Mouse (Mus musculus) CH12.LX (cell line): ENCODE data around the gene Atxn7l1.

ENCODE experiments used
- BHLHE40 ChIP-seq: IDR thresholded peaks from 2 replicates; pipeline ENCODE4 v1.6.1; 2011; ENCODE audit warnings: mild to moderate bottlenecking, low read depth, low read length, improper control_type of control experiment
- CHD1 ChIP-seq: IDR thresholded peaks from 2 replicates; pipeline ENCODE4 v1.6.1; 2012; ENCODE audit warnings: low read depth, low read length, improper control_type of control experiment, inconsistent platforms
- CTCF ChIP-seq, 2 experiments: IDR thresholded peaks in 1 of 2; conservative IDR thresholded peaks in 1 of 2; 2 replicates each; pipeline ENCODE4 v1.5.1; 2011 to 2012; ENCODE audit warnings: low read depth in 2 of 2, low read length in 2 of 2, improper control_type of control experiment in 1 of 2, inconsistent platforms in 1 of 2, mild to moderate bottlenecking in 1 of 2, moderate library complexity in 1 of 2
- ELF1 ChIP-seq: IDR thresholded peaks from 2 replicates; pipeline ENCODE4 v1.6.1; 2014; ENCODE audit warnings: low read depth, mild to moderate bottlenecking, inconsistent platforms, low read length, improper control_type of control experiment
- EP300 ChIP-seq: IDR thresholded peaks from 2 replicates; pipeline ENCODE4 v1.6.1; 2011; ENCODE audit warnings: low read length, improper control_type of control experiment
- HCFC1 ChIP-seq: IDR thresholded peaks from 2 replicates; pipeline ENCODE4 v1.6.1; 2012; ENCODE audit warnings: low read depth, mild to moderate bottlenecking, inconsistent platforms, low read length, improper control_type of control experiment
- JUN ChIP-seq: IDR thresholded peaks from 2 replicates; pipeline ENCODE4 v1.6.1; 2011; ENCODE audit warnings: low read depth, mild to moderate bottlenecking, low read length, improper control_type of control experiment, moderate library complexity; ENCODE audit not compliant: insufficient read depth
- MAX ChIP-seq: IDR thresholded peaks from 2 replicates; pipeline ENCODE4 v1.6.1; 2011; ENCODE audit warnings: low read length, improper control_type of control experiment
- MEF2A ChIP-seq: IDR thresholded peaks from 2 replicates; pipeline ENCODE4 v1.6.1; 2014; ENCODE audit warnings: low read depth, mild to moderate bottlenecking, inconsistent platforms, low read length, improper control_type of control experiment, borderline replicate concordance
- POLR2A ChIP-seq: IDR thresholded peaks from 2 replicates; pipeline ENCODE4 v1.6.1; 2011; ENCODE audit warnings: low read depth, mild to moderate bottlenecking, improper control_type of control experiment, low read length
- RAD21 ChIP-seq: IDR thresholded peaks from 2 replicates; pipeline ENCODE4 v1.6.1; 2011; ENCODE audit warnings: low read depth, mild to moderate bottlenecking, low read length, improper control_type of control experiment, moderate library complexity
- SMC3 ChIP-seq: IDR thresholded peaks from 2 replicates; pipeline ENCODE4 v1.6.1; 2011; ENCODE audit warnings: low read depth, low read length, improper control_type of control experiment
- ZC3H11A ChIP-seq: IDR thresholded peaks from 2 replicates; pipeline ENCODE4 v1.6.1; 2012; ENCODE audit warnings: low read depth, mild to moderate bottlenecking, inconsistent platforms, low read length, improper control_type of control experiment

GRCm38 (mm10) chr12:33225117-33225541 is 77.6 kb downstream of the Atxn7l1 start:
- TF ChIP-seq EP300 (no peak), MAX (no peak), SMC3 (no peak), CTCF (conservative IDR thresholded peaks at IDR 0.05 in 1 of 2, IDR thresholded peaks at IDR 0.05 in 1 of 2; ENCODE audit: low read depth in 2 of 2, low read length in 2 of 2) (no peak), ZC3H11A (no peak), MEF2A (no peak), POLR2A (no peak), JUN (no peak), CHD1 (no peak), BHLHE40 (no peak), HCFC1 (no peak), RAD21 (no peak), ELF1 (no peak)
